Mouse (Mus musculus) testis, adult 2 months (tissue): ENCODE measurements around the gene Dgcr8.

Source experiments
- CTCF ChIP-seq: fragments of 200-500 bp; IDR thresholded peaks from 2 replicates; pipeline ENCODE4 v1.5.1; 2012; ENCODE audit warnings: low read depth, mild to moderate bottlenecking, inconsistent platforms, low read length, moderate library complexity; ENCODE audit not compliant: control insufficient read depth, insufficient read depth, insufficient replicate concordance
- POLR2A ChIP-seq: fragments of 200-500 bp; IDR thresholded peaks from 2 replicates; pipeline ENCODE4 v1.6.1; 2012; ENCODE audit warnings: low read depth, mild to moderate bottlenecking, inconsistent platforms, low read length, moderate library complexity; ENCODE audit not compliant: control insufficient read depth

DNA sequence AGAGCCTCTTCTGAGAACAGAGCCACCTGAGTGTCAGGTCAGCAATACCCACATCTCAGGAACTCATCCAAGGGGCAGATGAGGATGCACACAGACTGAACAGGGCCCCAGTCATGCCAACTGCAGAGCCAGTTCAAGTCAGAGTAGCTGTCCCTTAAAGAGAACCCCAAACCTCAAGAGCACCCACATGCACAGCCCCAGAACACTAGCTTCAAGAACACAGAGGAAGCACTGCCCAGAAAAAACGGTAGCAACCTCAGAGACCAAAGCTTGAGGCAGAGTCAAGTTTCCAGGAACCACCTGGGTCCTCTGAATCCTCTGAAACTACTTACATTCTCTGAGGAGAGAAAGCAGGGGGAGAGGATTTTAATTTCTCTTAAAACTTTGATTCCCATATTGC, 55.6 kb downstream of the Dgcr8 start:
- TF ChIP-seq CTCF (no peak), POLR2A (no peak)
